Mouse (Mus musculus): ENCODE measurements around the gene Sptlc2. TPM values are rescaled to one million over a fixed set of nuclear protein-coding genes. Genes with fewer than 3 reads are reported as not detected.

The Sptlc2 gene
- polyA plus RNA-seq, 2 experiments = 8.0 to 28.2 TPM

DNA sequence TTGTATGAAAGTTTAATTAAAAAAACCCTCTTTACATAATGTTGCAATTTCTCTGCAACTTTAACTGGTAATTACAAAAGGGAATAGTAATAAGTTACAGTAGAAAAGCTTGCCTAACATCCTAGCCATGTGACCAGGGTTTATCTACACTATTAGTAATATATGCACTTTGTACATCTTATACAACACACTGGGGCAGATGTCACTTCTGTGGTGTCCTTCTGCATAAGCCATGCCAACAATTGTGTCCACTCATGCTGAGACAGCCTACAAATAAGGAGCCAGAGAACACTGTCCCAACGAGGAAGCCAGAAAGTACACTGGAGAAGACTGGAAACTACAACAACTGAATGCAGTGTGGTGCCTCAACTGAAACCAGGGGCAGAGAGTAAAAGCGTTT, 40.1 kb downstream of the Sptlc2 start:
- ATAC-seq (ENCODE audit: insufficient read depth) = no peak
- no peak overlapping the region for H3K4me3 ChIP-seq (ENCODE audit: insufficient read depth in 1 of 2, low read depth in 2 of 2, low read length in 2 of 2)
- H3K4me2 ChIP-seq (ENCODE audit: low read depth) = no peak overlapping the region
- WGBS (ENCODE audit: insufficient replicate concordance) = 67% methylated on average over 2 of the region's 2 CpGs
- no peak overlapping the region for H3K9ac ChIP-seq (replicated peaks)
- no peak overlapping the region for H3K27ac ChIP-seq
- no peak for DNase-seq (ENCODE audit: low read depth in 3 of 3, low spot score in 3 of 3)
- no peaks in the 10 kb centered on the region for H3K36me3 ChIP-seq (replicated peaks; ENCODE audit: control insufficient read depth, insufficient read depth, low read depth)
- H3K9me3 ChIP-seq (ENCODE audit: control insufficient read depth, low read length) = no peaks in the 10 kb centered on the region
- H3K4me1 ChIP-seq (replicated peaks; ENCODE audit: control insufficient read depth in 2 of 2, insufficient read depth in 2 of 2, low read length in 1 of 2) = peaks cover 0 to 2% of the 10 kb centered on the region in 2 experiments; a peak in 1 of 4 replicates
- H3K27me3 ChIP-seq (ENCODE audit: control insufficient read depth, insufficient read depth, low read length) = no peaks in the 10 kb centered on the region
- TF ChIP-seq EP300 (IDR thresholded peaks at IDR 0.05; ENCODE audit: low read depth) = no peak
- TF ChIP-seq CTCF (IDR thresholded peaks at IDR 0.05; ENCODE audit: low read depth) = no peak

DNA sequence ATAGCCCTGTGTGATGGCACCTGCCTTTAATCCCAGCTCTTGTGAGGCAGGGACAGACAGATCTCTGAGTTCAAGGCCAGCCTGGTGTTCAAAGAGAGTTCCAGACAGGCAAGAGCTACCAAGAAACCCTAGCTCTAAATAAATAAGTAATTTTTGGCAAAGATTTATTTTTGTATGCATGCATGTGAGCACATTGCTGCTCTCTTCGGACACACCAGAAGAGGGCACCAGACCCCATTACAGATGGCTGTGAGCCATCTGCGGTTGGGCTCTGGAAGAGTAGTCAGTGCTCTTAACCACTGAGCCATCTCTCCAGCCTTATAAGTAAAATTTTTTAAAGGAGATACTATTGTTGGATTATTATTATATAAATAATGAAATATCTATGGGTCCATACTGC, 40.6 kb downstream of the Sptlc2 start:
- Histone ChIP-seq H3K9ac (replicated peaks) (no peak overlapping the region), H3K27me3 (ENCODE audit: control insufficient read depth, insufficient read depth, low read length) (no peaks in the 10 kb centered on the region), H3K27ac (no peak overlapping the region), H3K4me1 (replicated peaks; ENCODE audit: control insufficient read depth in 2 of 2, insufficient read depth in 2 of 2, low read length in 1 of 2) (peaks cover 0 to 2% of the 10 kb centered on the region in 2 experiments; a peak in 1 of 4 replicates), H3K9me3 (ENCODE audit: control insufficient read depth, low read length) (no peaks in the 10 kb centered on the region), H3K4me3 (ENCODE audit: insufficient read depth in 1 of 2, low read depth in 2 of 2, low read length in 2 of 2) (no peak overlapping the region), H3K36me3 (replicated peaks; ENCODE audit: control insufficient read depth, insufficient read depth, low read depth) (no peaks in the 10 kb centered on the region), H3K4me2 (ENCODE audit: low read depth) (no peak overlapping the region)
- DNase-seq (ENCODE audit: low read depth in 3 of 3, low spot score in 3 of 3) (no peak), ATAC-seq (ENCODE audit: insufficient read depth) (no peak)
- TF ChIP-seq CTCF (IDR thresholded peaks at IDR 0.05; ENCODE audit: low read depth) (peak; percentile 38), EP300 (IDR thresholded peaks at IDR 0.05; ENCODE audit: low read depth) (no peak)
- 72% methylated on average over 2 of the region's 2 CpGs for WGBS (ENCODE audit: insufficient replicate concordance)

DNA sequence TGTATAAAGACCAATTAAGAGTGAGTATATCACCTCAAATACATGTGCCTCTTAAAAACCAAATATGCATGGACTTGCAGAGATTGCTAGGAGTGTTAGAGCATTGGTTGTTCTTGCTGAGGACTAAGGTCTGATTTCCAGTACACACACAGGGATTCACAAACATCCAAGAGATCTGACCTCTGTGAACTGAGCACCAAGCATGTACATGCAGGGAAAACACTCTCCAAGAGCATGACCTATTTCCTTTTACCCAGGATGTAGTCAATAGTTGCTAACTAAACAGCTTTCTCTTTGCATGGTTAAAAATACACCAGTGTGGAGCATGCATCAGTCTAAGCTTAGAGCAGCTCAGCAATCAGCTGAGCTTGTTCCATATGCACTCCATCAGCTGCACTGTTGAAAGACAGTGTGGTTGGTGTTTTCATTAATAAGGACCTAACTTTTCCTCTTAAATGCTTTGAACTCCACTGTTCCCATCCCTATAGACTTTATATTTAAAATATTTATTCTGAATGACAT, 45.0 kb downstream of the Sptlc2 start:
- Histone ChIP-seq H3K9me3 (ENCODE audit: control insufficient read depth, low read length) (no peaks in the 10 kb centered on the region), H3K9ac (replicated peaks) (no peak overlapping the region), H3K4me2 (ENCODE audit: low read depth) (no peak overlapping the region), H3K27ac (no peak overlapping the region), H3K4me1 (replicated peaks; ENCODE audit: control insufficient read depth in 2 of 2, insufficient read depth in 2 of 2, low read length in 1 of 2) (peaks cover 0 to 2% of the 10 kb centered on the region in 2 experiments; a peak in 1 of 4 replicates), H3K36me3 (replicated peaks; ENCODE audit: control insufficient read depth, insufficient read depth, low read depth) (no peaks in the 10 kb centered on the region), H3K4me3 (ENCODE audit: insufficient read depth in 1 of 2, low read depth in 2 of 2, low read length in 2 of 2) (no peak overlapping the region), H3K27me3 (ENCODE audit: control insufficient read depth, insufficient read depth, low read length) (no peaks in the 10 kb centered on the region)
- ATAC-seq (ENCODE audit: insufficient read depth) (no peak), DNase-seq (ENCODE audit: low read depth in 3 of 3, low spot score in 3 of 3) (peak in 1 of 3 experiments; percentile 9)
- TF ChIP-seq EP300 (IDR thresholded peaks at IDR 0.05; ENCODE audit: low read depth) = no peak
- TF ChIP-seq CTCF (IDR thresholded peaks at IDR 0.05; ENCODE audit: low read depth) = no peak

DNA sequence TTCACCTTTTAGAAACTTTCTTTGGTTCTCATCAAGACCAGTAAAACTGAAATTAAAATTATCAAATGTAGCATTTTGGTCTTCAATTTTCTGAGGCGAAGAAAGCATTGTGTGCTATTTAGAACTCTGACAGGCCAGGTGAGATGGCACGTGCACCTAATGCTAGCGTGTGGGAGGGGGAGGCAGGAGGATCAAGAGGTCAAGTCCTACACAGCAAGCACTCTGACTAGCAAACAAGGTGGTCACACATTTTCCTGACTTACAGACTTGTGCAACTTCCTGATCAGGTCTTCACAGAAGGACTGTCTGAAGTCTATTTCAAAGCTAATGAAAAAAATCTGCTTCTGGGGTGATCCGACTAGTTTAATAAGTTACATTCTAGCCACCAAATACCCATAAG, 50.1 kb downstream of the Sptlc2 start:
- TF ChIP-seq EP300 (IDR thresholded peaks at IDR 0.05; ENCODE audit: low read depth) = no peak
- no peak for TF ChIP-seq CTCF (IDR thresholded peaks at IDR 0.05; ENCODE audit: low read depth)
- Histone ChIP-seq H3K27ac (no peak overlapping the region), H3K36me3 (replicated peaks; ENCODE audit: control insufficient read depth, insufficient read depth, low read depth) (no peaks in the 10 kb centered on the region), H3K9ac (replicated peaks) (no peak overlapping the region), H3K4me1 (replicated peaks; ENCODE audit: control insufficient read depth in 2 of 2, insufficient read depth in 2 of 2, low read length in 1 of 2) (no peaks in the 10 kb centered on the region), H3K27me3 (ENCODE audit: control insufficient read depth, insufficient read depth, low read length) (no peaks in the 10 kb centered on the region), H3K4me2 (ENCODE audit: low read depth) (no peak overlapping the region), H3K9me3 (ENCODE audit: control insufficient read depth, low read length) (no peaks in the 10 kb centered on the region), H3K4me3 (ENCODE audit: insufficient read depth in 1 of 2, low read depth in 2 of 2, low read length in 2 of 2) (no peak overlapping the region)
- ATAC-seq (ENCODE audit: insufficient read depth) (no peak), DNase-seq (ENCODE audit: low read depth in 3 of 3, low spot score in 3 of 3) (no peak)
- WGBS (ENCODE audit: insufficient replicate concordance) = 63% methylated on average over 4 of the region's 4 CpGs

DNA sequence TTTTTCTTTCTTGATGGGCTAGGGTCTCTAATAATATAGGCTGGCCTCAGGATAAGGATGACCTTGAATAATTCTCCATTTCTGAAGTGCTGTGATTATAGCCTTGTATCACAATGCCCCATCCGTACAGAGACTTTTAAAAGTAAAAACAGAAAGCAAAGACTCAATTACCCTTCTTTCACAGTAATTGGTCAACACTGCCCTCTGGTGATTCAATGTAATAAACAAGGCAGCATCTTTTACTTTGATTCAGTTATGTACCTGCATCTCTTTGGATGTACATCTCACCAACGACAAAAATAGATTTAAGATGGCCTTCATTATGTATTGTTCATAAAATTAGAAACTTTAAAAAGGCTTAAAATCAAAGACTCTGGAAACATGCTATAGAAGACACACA, 53.3 kb downstream of the Sptlc2 start:
- H3K4me1 ChIP-seq (replicated peaks; ENCODE audit: control insufficient read depth in 2 of 2, insufficient read depth in 2 of 2, low read length in 1 of 2) = peaks cover 0 to 5% of the 10 kb centered on the region in 2 experiments; a peak in 1 of 4 replicates
- 37% methylated on average over 2 of the region's 2 CpGs for WGBS (ENCODE audit: insufficient replicate concordance)
- ATAC-seq (ENCODE audit: insufficient read depth) (no peak), DNase-seq (ENCODE audit: low read depth in 3 of 3, low spot score in 3 of 3) (peak in 2 of 3 experiments; percentile 4 to 20)
- no peak overlapping the region for H3K9ac ChIP-seq (replicated peaks)
- TF ChIP-seq EP300 (IDR thresholded peaks at IDR 0.05; ENCODE audit: low read depth) (no peak), CTCF (IDR thresholded peaks at IDR 0.05; ENCODE audit: low read depth) (peak; percentile 41; the same call in 1 of the 2 replicates)
- H3K27me3 ChIP-seq (ENCODE audit: control insufficient read depth, insufficient read depth, low read length) = no peaks in the 10 kb centered on the region
- H3K36me3 ChIP-seq (replicated peaks; ENCODE audit: control insufficient read depth, insufficient read depth, low read depth) = no peaks in the 10 kb centered on the region
- no peaks in the 10 kb centered on the region for H3K9me3 ChIP-seq (ENCODE audit: control insufficient read depth, low read length)
- no peak overlapping the region for H3K4me3 ChIP-seq (ENCODE audit: insufficient read depth in 1 of 2, low read depth in 2 of 2, low read length in 2 of 2)
- no peak overlapping the region for H3K4me2 ChIP-seq (ENCODE audit: low read depth)
- H3K27ac ChIP-seq = no peak overlapping the region
